Mouse (Mus musculus): ENCODE measurements at regions not wholly inside any gene's neighbourhood (a gene's known extent, or its start where the extent isn't known, plus 50 kb on each side); places are given as distances from the start of the nearest gene placed in this dataset.

- TF ChIP-seq CTCF (IDR thresholded peaks at IDR 0.05; ENCODE audit: low read depth, low read length) = no peak
- no peak for TF ChIP-seq POLR2A (IDR thresholded peaks at IDR 0.05; ENCODE audit: insufficient read depth, low read length)
- no peak for TF ChIP-seq EP300 (IDR thresholded peaks at IDR 0.05; ENCODE audit: insufficient read depth, low read depth, low read length)
Measured at GRCm38 (mm10) chr8:126797571-126798334, 147.9 kb downstream of the Tomm20 start.
